Mouse (Mus musculus) liver, postnatal 0 days (tissue): ENCODE measurements at regions not wholly inside any gene's neighbourhood (a gene's known extent, or its start where the extent isn't known, plus 50 kb on each side); places are given as distances from the start of the nearest gene placed in this dataset.

Source experiments
- CTCF ChIP-seq: sonication (generic); IDR thresholded peaks from 2 replicates; pipeline ENCODE4 v1.5.1; 2016; ENCODE audit warnings: antibody characterized with exemption, low read depth
- EP300 ChIP-seq: IDR thresholded peaks from 2 replicates; pipeline ENCODE4 v1.6.1; 2016; ENCODE audit warnings: antibody characterized with exemption, low read depth, mild to moderate bottlenecking

DNA sequence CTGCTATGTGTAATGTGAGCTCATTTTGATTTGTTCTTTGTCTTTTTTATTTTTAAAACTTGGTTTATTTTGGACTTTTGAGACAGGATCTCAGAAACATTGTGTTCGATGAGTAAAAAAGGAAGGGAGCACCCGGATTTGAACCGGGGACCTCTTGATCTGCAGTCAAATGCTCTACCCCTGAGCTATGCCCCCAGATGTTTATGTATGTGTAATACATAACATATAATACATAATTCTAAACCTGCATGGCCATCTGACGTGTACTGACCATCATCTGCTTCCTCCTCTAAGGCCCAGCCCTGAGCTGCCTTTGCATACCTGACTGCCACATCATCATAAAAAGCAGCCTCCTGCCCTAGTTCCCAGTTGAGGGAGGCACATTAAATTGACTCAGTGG, 137.8 kb upstream of the Zfp746 start:
- TF ChIP-seq CTCF, result no peak
- TF ChIP-seq EP300, result no peak
